Mouse (Mus musculus): ENCODE data around the gene Bola1. TPM values are rescaled to one million over a fixed set of nuclear protein-coding genes. Genes with fewer than 3 reads are reported as not detected.
A peak's percentile ranks its signal among the peaks of the same experiment; 100 is the strongest.
"Not testable (repeated sequence)": the region's sequence is repeated elsewhere in the genome, so short reads cannot be mapped to it uniquely, and the experiment has no call there.

The Bola1 gene
- polyA plus RNA-seq, 1 experiment: 12.9 TPM

- H3K4me1 ChIP-seq (ENCODE audit: control insufficient read depth): peaks cover 67% of the 10 kb centered on the region
- H3K36me3 ChIP-seq (ENCODE audit: control insufficient read depth): peaks cover 49% of the 10 kb centered on the region
- H3K4me3 ChIP-seq (replicated peaks): no peak overlapping the region
Observed at GRCm38 (mm10) chr3:96226695-96227648, 7.5 kb upstream of the Bola1 start.

DNA sequence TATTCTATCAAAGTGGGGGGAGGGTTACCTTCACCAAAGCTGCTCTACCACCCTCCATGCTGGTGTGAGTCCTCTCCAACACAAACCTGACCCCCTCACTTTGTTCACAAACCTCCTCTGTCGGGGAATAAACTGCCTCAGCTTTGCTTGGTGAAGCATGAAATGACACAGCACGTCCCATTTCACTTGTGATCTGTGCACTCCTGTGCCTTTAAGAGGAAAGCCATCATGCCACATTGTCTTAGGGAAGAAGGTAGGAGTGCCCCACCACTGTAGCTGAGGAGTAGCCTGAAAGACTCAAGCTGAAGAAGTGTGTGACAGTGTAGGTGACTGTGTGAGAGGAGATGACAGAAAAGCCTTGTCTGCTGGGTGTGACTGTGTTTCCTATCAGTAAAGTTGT, 5.9 kb upstream of the Bola1 start:
- Histone ChIP-seq H3K4me1 (ENCODE audit: control insufficient read depth) (peaks cover 71% of the 10 kb centered on the region), H3K4me3 (replicated peaks) (peak overlapping the region; percentile 81), H3K27me3 (ENCODE audit: control insufficient read depth) (no peaks in the 10 kb centered on the region), H3K36me3 (ENCODE audit: control insufficient read depth) (peaks cover 49% of the 10 kb centered on the region), H3K9me3 (ENCODE audit: control insufficient read depth, low read length) (no peaks in the 10 kb centered on the region)
- TF ChIP-seq GATA1 (IDR thresholded peaks at IDR 0.05; ENCODE audit: low read length): no peak
- TF ChIP-seq TAL1 (IDR thresholded peaks at IDR 0.05; ENCODE audit: low read length): no peak

More at GRCm38 (mm10) chr3:96226695-96227648, 7.5 kb upstream of the Bola1 start:
- TF ChIP-seq TAL1 (IDR thresholded peaks at IDR 0.05; ENCODE audit: low read length) (no peak), GATA1 (IDR thresholded peaks at IDR 0.05; ENCODE audit: low read length) (no peak)
- Histone ChIP-seq H3K9me3 (ENCODE audit: control insufficient read depth, low read length) (no peaks in the 10 kb centered on the region), H3K27me3 (ENCODE audit: control insufficient read depth) (no peaks in the 10 kb centered on the region)

DNA sequence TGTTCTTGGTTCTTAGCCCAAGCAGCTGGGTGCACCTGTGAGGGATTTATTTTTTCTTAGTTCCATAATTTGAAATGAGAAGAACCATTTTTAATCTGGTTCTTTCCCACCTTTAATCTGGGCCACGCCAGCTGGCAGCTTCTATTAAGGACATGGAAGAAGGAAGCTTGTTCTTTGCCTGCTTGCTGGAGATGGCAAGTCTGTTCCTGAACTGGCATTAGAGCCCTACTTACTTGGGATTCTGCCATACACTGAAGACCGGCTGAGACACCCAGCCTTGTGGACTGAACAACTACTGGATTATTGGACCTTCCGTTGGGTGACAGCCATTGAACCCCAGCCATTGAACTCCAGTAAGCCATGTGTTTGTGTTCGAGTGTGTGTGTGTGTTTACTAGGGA, 3.3 kb upstream of the Bola1 start:
- Histone ChIP-seq H3K9me3 (ENCODE audit: control insufficient read depth, low read length) (no peaks in the 10 kb centered on the region), H3K27me3 (ENCODE audit: control insufficient read depth) (no peaks in the 10 kb centered on the region), H3K4me1 (ENCODE audit: control insufficient read depth) (peaks cover 82% of the 10 kb centered on the region), H3K36me3 (ENCODE audit: control insufficient read depth) (peaks cover 41% of the 10 kb centered on the region), H3K4me3 (replicated peaks) (peak overlapping the region; percentile 81)
- no peak for TF ChIP-seq TAL1 (IDR thresholded peaks at IDR 0.05; ENCODE audit: low read length)
- TF ChIP-seq GATA1 (IDR thresholded peaks at IDR 0.05; ENCODE audit: low read length): no peak

DNA sequence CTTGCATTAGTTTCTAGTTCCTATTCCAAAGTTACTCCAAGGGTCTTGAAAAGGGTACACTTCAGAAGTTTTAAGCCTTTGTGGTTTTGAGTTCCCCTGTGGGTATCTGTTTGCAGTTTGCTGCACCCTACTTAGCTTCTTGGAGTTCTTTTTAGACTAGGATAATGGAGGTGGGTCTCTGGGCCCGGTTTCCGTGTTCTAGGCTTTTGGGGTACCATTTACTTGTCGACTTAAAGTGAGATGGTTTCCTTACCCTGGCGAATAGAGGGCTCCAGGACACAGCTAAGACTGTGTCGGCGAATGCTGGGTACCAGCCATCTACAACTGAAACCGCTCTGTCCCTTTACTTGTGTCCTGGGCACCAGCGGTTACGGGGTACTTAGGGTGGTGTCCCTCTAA, 2.1 kb upstream of the Bola1 start:
- Histone ChIP-seq H3K4me1 (ENCODE audit: control insufficient read depth) (peaks cover 78% of the 10 kb centered on the region), H3K4me3 (replicated peaks) (peak overlapping the region; percentile 81), H3K27me3 (ENCODE audit: control insufficient read depth) (no peaks in the 10 kb centered on the region), H3K36me3 (ENCODE audit: control insufficient read depth) (peaks cover 32% of the 10 kb centered on the region), H3K9me3 (ENCODE audit: control insufficient read depth, low read length) (no peaks in the 10 kb centered on the region)
- TF ChIP-seq GATA1 (IDR thresholded peaks at IDR 0.05; ENCODE audit: low read length): no peak
- no peak for TF ChIP-seq TAL1 (IDR thresholded peaks at IDR 0.05; ENCODE audit: low read length)

DNA sequence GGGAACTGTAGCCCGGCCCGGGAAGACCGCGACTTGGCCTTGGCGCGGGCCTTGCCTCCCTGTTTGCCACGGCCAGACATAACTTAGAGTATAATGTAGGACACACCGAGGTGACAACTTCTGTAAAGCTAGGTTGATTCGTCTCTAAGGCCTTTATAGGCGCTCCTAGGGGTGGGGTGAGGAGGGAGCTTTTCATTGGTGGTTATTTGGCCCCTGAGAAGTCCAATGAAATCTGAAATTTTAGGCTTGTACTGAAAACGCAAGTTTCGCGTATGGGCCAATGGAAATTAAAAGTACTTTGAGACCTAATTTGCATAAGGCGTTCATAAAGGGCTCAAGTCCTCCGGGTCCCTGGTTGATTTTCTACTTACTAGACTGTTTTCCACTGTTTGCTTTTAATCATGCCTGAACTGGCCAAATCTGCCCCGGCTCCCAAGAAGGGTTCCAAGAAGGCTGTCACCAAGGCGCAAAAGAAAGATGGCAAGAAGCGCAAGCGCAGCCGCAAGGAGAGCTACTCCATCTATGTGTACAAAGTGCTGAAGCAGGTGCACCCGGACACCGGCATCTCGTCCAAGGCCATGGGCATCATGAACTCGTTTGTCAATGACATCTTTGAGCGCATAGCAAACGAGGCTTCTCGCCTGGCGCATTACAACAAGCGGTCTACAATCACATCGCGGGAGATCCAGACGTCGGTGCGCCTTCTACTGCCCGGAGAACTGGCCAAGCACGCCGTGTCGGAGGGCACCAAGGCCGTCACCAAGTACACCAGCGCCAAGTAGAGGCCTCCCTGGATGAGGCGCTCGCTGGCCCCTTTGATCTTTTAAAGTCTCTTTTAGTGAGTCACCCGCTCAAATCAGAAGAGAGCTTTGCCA, 1.5 kb upstream of the Bola1 start, which contains the start of the genes Hist2h2ac and Hist2h2be:
TSS of gene Hist2h2ac (minus strand) at position 116 of the 875 bp plus-strand sequence.
TSS of gene Hist2h2be (plus strand) at position 355 of the 875 bp plus-strand sequence.
- Histone ChIP-seq H3K4me3 (replicated peaks) (peak within 1 kb of the TSS; percentile 83), H3K27me3 (ENCODE audit: control insufficient read depth) (no peaks in the 10 kb centered on the region), H3K4me1 (ENCODE audit: control insufficient read depth) (peaks cover 74% of the 10 kb centered on the region), H3K9me3 (ENCODE audit: control insufficient read depth, low read length) (no peaks in the 10 kb centered on the region), H3K36me3 (ENCODE audit: control insufficient read depth) (peaks cover 28% of the 10 kb centered on the region)
- TF ChIP-seq GATA1 (IDR thresholded peaks at IDR 0.05; ENCODE audit: low read length) (no peak), TAL1 (IDR thresholded peaks at IDR 0.05; ENCODE audit: low read length) (no peak)

- peaks cover 22% of the 10 kb centered on the region for H3K36me3 ChIP-seq (ENCODE audit: control insufficient read depth)
- H3K4me1 ChIP-seq (ENCODE audit: control insufficient read depth): peaks cover 71% of the 10 kb centered on the region
- H3K27me3 ChIP-seq (ENCODE audit: control insufficient read depth); H3K9me3 ChIP-seq (ENCODE audit: control insufficient read depth, low read length): not testable (repeated sequence)
- H3K4me3 ChIP-seq (replicated peaks): peak overlapping the region; percentile 83
Observed at GRCm38 (mm10) chr3:96220131-96220764, 739 bp upstream of the Bola1 start.

GRCm38 (mm10) chr3:96219191-96219641, 293 bp downstream of the Bola1 start:
- TF ChIP-seq GATA1 (IDR thresholded peaks at IDR 0.05; ENCODE audit: low read length) (no peak), TAL1 (IDR thresholded peaks at IDR 0.05; ENCODE audit: low read length) (no peak)
- H3K27me3 ChIP-seq (ENCODE audit: control insufficient read depth): peaks cover under 1% of the 10 kb centered on the region; the same call in 1 of the 2 replicates
- H3K4me3 ChIP-seq (replicated peaks): peak overlapping the region; percentile 83
- peaks cover 61% of the 10 kb centered on the region for H3K4me1 ChIP-seq (ENCODE audit: control insufficient read depth)
- no peaks in the 10 kb centered on the region for H3K9me3 ChIP-seq (ENCODE audit: control insufficient read depth, low read length)
- peaks cover 11% of the 10 kb centered on the region for H3K36me3 ChIP-seq (ENCODE audit: control insufficient read depth)

GRCm38 (mm10) chr3:96209242-96209641, 10.3 kb downstream of the Bola1 start:
- TF ChIP-seq GATA1 (IDR thresholded peaks at IDR 0.05; ENCODE audit: low read length) (no peak), TAL1 (IDR thresholded peaks at IDR 0.05; ENCODE audit: low read length) (no peak)
- H3K4me1 ChIP-seq (ENCODE audit: control insufficient read depth): no peaks in the 10 kb centered on the region; the same call in 1 of the 2 replicates
- H3K9me3 ChIP-seq (ENCODE audit: control insufficient read depth, low read length): no peaks in the 10 kb centered on the region
- H3K27me3 ChIP-seq (ENCODE audit: control insufficient read depth): peaks cover 21% of the 10 kb centered on the region
- no peak overlapping the region for H3K4me3 ChIP-seq (replicated peaks)
- no peaks in the 10 kb centered on the region for H3K36me3 ChIP-seq (ENCODE audit: control insufficient read depth)
